Mouse (Mus musculus): Measurements from ENCODE around the gene Hist2h2ab.

DNA sequence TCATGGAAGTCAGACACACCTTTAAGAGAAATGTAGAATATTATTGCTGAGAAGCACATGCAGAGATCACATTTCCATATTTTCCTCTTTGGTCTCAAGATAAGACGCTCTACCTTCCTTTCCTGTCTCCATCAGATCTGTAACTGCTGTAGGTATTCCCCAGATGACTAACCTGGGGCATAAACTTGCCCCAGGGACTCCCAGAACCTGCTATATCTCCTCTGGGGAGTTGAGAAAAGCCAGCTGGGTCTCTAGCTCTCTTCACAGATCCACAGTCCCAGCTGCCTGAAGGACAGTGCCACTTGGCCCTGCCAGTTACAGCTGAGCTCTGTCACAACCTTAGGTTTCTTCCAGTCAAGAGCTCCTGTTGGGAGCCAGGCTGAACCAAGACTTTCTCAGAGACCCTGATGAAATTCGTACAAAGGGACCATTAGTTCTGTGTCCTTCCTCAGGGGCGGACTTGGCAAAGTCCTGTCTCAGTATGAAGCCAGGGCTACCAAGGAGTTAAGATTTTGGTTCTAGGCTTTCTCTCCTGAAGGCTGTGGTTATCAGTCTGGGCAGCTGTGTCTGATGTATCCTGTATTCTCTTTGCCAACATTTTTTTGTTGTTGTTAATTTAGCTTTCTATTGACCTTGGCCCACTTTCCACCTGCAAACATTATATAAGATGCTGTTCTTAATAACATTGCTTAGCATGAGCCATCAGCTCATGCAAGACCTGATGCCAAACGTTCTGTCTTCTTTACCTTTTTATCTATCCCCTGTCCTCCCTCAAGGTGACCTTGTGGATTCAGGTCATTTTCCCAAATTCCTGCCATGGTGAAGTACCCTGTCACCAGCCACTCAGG lies 11.5 kb downstream of the Hist2h2ab start:
- no peak for TF ChIP-seq CTCF (conservative IDR thresholded peaks at IDR 0.05; ENCODE audit: low read length)
- TF ChIP-seq NANOG (IDR thresholded peaks at IDR 0.05; ENCODE audit: borderline replicate concordance, low read length) = no peak
